Mouse (Mus musculus): ENCODE data around the gene Spint2.

GRCm38 (mm10) chr7:29276715-29277114 is 5.0 kb downstream of the Spint2 start:
- TF ChIP-seq CTCF (IDR thresholded peaks at IDR 0.05; ENCODE audit: borderline replicate concordance, extremely low read depth, insufficient read depth, insufficient read length) (no peak), POLR2A (IDR thresholded peaks at IDR 0.05; ENCODE audit: borderline replicate concordance, extremely low read depth, insufficient read depth, insufficient read length, poor library complexity, severe bottlenecking) (no peak)

Data from brain, embryonic 14.5 days (tissue).